Mouse (Mus musculus): ENCODE measurements at regions not wholly inside any gene's neighbourhood (a gene's known extent, or its start where the extent isn't known, plus 50 kb on each side); places are given as distances from the start of the nearest gene placed in this dataset.

- WGBS = 87% methylated on average over 4 of the region's 4 CpGs
- Histone ChIP-seq H3K4me3 (no peak overlapping the region), H3K4me2 (replicated peaks) (no peak overlapping the region), H3K36me3 (no peaks in the 10 kb centered on the region), H3K27ac (replicated peaks) (no peak overlapping the region), H3K4me1 (no peaks in the 10 kb centered on the region), H3K9me3 (no peaks in the 10 kb centered on the region), H3K27me3 (no peaks in the 10 kb centered on the region), H3K9ac (replicated peaks) (no peak overlapping the region)
- ATAC-seq (ENCODE audit: low FRiP score, low read depth) = no peak
These were observed 356.1 kb downstream of the Slitrk1 start for GRCm38 (mm10) chr14:108557895-108558294.

- H3K27me3 ChIP-seq = no peaks in the 10 kb centered on the region
- H3K36me3 ChIP-seq = no peaks in the 10 kb centered on the region
- no peak overlapping the region for H3K9ac ChIP-seq (replicated peaks)
- WGBS = 77% methylated on average over 1 of the region's 1 CpGs
- no peaks in the 10 kb centered on the region for H3K4me1 ChIP-seq
- H3K27ac ChIP-seq (replicated peaks) = no peak overlapping the region
- no peak for ATAC-seq (ENCODE audit: low FRiP score, low read depth)
- H3K4me2 ChIP-seq (replicated peaks) = no peak overlapping the region
- H3K4me3 ChIP-seq = no peak overlapping the region
- H3K9me3 ChIP-seq = no peaks in the 10 kb centered on the region
These were observed 358.4 kb downstream of the Slitrk1 start for GRCm38 (mm10) chr14:108555527-108555926.

- 88% methylated on average over 1 of the region's 1 CpGs for WGBS
- ATAC-seq (ENCODE audit: low FRiP score, low read depth) = peak; percentile 51; the same call in 1 of the 2 replicates
- H3K27ac ChIP-seq (replicated peaks) = no peak overlapping the region
- no peak overlapping the region for H3K4me3 ChIP-seq
- no peaks in the 10 kb centered on the region for H3K9me3 ChIP-seq
- H3K4me1 ChIP-seq = no peaks in the 10 kb centered on the region
- H3K36me3 ChIP-seq = no peaks in the 10 kb centered on the region
- H3K4me2 ChIP-seq (replicated peaks) = no peak overlapping the region
- H3K27me3 ChIP-seq = no peaks in the 10 kb centered on the region
- no peak overlapping the region for H3K9ac ChIP-seq (replicated peaks)
These were observed 382.6 kb downstream of the Slitrk1 start for GRCm38 (mm10) chr14:108531401-108531800.

GRCm38 (mm10) chr14:108530554-108530953 lies 383.4 kb downstream of the Slitrk1 start:
- H3K27me3 ChIP-seq = no peaks in the 10 kb centered on the region
- no peaks in the 10 kb centered on the region for H3K9me3 ChIP-seq
- no peaks in the 10 kb centered on the region for H3K36me3 ChIP-seq
- H3K4me2 ChIP-seq (replicated peaks) = no peak overlapping the region
- peak; percentile 62; the same call in 1 of the 2 replicates for ATAC-seq (ENCODE audit: low FRiP score, low read depth)
- no peak overlapping the region for H3K4me3 ChIP-seq
- no peak overlapping the region for H3K9ac ChIP-seq (replicated peaks)
- WGBS = 60% methylated on average over 1 of the region's 1 CpGs
- no peaks in the 10 kb centered on the region for H3K4me1 ChIP-seq
- H3K27ac ChIP-seq (replicated peaks) = no peak overlapping the region

GRCm38 (mm10) chr14:108520914-108521313 lies 393.0 kb downstream of the Slitrk1 start:
- no peak overlapping the region for H3K4me2 ChIP-seq (replicated peaks)
- H3K36me3 ChIP-seq = no peaks in the 10 kb centered on the region
- WGBS = 74% methylated on average over 2 of the region's 2 CpGs
- H3K27me3 ChIP-seq = no peaks in the 10 kb centered on the region
- H3K27ac ChIP-seq (replicated peaks) = no peak overlapping the region
- no peak overlapping the region for H3K9ac ChIP-seq (replicated peaks)
- ATAC-seq (ENCODE audit: low FRiP score, low read depth) = no peak
- no peaks in the 10 kb centered on the region for H3K9me3 ChIP-seq
- H3K4me1 ChIP-seq = no peaks in the 10 kb centered on the region
- H3K4me3 ChIP-seq = no peak overlapping the region

Data from midbrain, embryonic 12.5 days (tissue).